Mouse (Mus musculus): ENCODE data around the gene Dzip1l.
"Not testable (repeated sequence)": the region's sequence is repeated elsewhere in the genome, so short reads cannot be mapped to it uniquely, and the experiment has no call there.

Dzip1l gene

GRCm38 (mm10) chr9:99629281-99630011 is at the start of gene Dzip1l:
Dzip1l (plus strand) TSS chr9:99629496.
- DNase-seq (ENCODE audit: low spot score): peak; percentile 29

GRCm38 (mm10) chr9:99580655-99581054 is 48.6 kb upstream of the Dzip1l start:
- DNase-seq (ENCODE audit: low spot score): peak; percentile 67

- DNase-seq (ENCODE audit: low spot score): peak; percentile 63
Measured at GRCm38 (mm10) chr9:99587505-99588202, 41.6 kb upstream of the Dzip1l start.

- DNase-seq (ENCODE audit: low spot score): no peak
Measured at GRCm38 (mm10) chr9:99591144-99591543, 38.2 kb upstream of the Dzip1l start.

DNA sequence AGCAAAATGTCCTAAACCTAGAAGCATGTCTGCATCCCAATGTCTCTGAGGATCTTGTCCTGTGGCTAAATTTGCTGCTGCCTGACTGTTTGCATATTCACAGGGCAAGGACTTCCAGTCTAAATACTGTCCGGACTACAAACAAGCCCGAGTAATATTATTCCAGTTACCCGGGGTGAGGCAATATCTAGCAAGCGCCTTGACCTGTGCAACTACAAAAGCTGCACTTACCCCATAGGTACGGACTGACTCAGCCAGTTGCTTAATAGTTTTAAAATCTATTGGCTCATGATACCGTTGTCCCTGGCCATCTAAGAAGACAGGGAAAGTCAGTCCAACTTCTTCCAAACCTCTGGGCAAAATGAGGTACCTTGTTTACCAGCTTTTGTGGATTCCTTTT is 30.2 kb upstream of the Dzip1l start:
- not testable (repeated sequence) for DNase-seq (ENCODE audit: low spot score)

GRCm38 (mm10) chr9:99603566-99603965 is 25.7 kb upstream of the Dzip1l start:
- peak; percentile 24 for DNase-seq (ENCODE audit: low spot score)

- no peak for DNase-seq (ENCODE audit: low spot score)
Measured at GRCm38 (mm10) chr9:99612202-99612601, 17.1 kb upstream of the Dzip1l start, which contains the start of gene A4gnt. A4gnt (plus strand) TSS chr9:99612502.

- DNase-seq (ENCODE audit: low spot score): no peak
Measured at GRCm38 (mm10) chr9:99619688-99620087, 9.6 kb upstream of the Dzip1l start.

DNA sequence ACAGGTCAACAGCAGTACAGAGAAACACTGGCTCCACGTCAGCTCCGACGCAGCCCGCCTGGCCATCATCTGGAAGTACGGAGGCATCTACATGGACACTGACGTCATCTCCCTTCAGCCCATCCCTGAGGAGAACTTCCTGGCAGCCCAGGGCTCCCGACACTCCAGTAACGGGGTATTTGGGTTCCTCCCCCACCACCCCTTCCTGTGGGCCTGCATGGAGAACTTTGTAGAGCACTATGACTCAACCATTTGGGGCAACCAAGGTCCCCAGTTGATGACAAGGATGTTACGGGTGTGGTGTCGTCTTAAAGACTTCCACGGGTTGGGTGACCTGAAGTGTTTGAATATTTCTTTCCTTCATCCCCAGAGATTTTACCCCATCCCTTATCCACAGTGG is 9.1 kb upstream of the Dzip1l start:
- DNase-seq (ENCODE audit: low spot score): no peak

DNA sequence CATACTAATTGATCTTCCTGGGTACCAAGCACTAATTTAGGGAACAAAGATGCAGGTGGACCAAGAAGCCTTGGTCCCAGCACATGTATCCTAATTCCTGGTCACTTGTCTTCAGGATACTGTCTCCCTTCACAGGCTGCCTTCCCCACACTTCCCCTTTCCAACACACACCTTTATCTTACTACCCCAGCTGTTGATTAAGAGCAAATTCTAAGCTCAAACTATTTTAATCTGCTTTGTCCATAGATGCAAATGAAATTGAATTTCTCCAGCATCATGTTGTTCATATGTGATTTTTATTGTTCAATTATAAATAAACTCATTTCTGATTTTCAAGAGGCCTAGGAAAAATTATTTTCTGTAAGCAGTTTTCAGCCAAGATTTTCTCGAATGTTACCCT is 7.3 kb upstream of the Dzip1l start:
- DNase-seq (ENCODE audit: low spot score): no peak

DNA sequence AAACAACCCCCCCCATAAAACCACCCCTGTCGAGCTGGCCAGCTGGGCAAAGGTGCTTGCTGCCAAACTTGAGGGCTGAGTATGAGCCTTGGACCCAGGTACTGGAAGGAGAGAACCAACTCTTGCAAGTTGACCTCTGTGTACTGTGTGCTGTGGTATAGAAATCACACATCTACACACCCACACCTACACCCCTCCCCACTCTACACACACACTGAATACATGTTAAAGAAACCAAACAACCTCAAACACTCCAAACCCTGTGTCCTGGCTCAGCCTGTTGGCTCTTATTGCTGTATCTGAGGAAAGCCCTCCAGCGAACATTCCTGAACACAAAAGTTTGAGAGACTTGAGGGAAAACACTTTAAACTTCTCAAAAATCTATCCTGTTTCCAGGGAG is 6.3 kb upstream of the Dzip1l start:
- DNase-seq (ENCODE audit: low spot score): no peak

DNA sequence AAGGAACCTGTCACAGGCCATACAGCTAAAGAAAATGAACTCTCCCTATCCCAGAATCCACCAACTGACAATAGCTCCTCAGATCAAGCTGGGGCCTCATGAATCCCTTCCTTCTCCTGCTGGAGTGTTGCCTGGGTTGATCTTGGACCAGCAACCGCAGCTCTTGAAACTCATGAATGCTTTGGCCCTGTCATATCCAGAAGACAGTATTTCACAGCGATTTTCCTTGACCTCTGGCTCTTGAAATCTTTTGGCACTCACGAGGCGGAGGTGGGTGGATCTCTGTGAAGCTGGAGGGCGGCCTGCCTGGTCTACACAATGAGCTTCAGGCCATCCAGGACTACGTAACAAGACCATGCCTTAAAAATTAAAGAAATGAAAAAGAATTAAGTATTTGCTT is 5.2 kb upstream of the Dzip1l start:
- DNase-seq (ENCODE audit: low spot score): peak; percentile 29

DNA sequence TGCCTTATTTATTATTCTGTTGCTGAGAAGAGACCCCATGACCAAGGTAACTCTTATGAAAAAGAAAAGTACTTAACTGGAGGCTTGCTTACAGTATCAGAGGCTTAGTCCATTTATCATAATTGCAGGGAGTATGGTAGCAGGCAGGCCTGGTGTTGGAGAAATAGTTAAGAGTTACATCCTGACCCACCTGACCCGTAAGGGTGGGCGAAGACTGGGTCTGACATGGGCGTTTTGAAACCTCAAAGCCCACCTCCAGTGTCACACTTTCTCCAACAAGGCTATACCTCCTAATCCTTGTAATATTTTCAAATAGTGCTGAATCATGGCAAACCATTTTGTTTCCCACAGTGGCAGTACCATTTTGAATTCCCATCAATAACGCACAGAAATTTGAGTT is 715 bp upstream of the Dzip1l start:
- no peak for DNase-seq (ENCODE audit: low spot score)

DNA sequence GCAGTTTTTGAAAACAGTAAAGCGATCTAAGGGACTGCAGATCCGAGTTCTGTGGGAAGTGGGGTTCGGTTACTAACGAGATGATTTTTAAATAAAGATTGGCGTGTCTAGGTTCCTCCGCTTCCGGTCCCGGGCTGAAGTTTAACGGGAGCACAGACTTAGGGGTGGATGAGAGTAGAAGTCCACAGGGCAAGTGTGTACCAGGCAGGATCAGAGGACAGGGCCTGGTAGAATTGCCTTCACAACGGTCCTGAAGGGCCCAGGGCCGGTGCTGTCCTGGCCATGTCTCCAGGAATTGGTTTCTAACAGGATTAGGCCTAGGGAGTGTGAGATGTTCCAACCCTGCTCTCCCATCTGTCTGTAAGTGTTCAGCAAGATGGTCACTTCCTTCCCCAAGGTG is 775 bp downstream of the Dzip1l start:
- peak; percentile 50 for DNase-seq (ENCODE audit: low spot score)

DNA sequence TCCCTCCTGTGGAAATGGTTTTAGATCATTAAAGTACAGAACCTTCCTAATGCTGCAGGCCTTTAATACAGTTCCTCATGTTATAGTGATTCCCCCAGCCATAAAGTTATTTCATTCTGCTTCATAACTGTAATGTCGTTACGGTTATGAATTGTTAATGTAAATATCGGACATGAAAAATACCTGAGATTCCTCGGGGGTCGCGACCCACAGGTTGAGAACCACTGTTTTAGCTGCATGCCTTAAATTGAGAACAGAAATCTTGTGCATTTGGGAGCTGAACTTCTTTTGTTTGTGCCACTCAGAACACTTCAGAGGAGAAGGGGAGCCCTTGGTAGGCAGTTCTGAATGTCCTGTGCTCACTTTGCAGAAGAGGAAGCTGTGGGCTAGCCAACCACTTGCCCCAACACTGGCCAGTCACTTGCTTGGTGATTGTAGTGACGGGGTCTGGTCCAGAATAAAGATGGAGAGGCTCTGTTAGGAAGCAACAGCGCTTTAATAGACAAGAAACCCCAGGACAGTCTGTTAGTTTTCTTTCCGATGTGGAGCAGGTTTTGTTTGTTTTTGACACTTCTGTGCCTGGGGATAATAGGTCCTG is 1.3 kb downstream of the Dzip1l start:
- peak; percentile 8 for DNase-seq (ENCODE audit: low spot score)

DNA sequence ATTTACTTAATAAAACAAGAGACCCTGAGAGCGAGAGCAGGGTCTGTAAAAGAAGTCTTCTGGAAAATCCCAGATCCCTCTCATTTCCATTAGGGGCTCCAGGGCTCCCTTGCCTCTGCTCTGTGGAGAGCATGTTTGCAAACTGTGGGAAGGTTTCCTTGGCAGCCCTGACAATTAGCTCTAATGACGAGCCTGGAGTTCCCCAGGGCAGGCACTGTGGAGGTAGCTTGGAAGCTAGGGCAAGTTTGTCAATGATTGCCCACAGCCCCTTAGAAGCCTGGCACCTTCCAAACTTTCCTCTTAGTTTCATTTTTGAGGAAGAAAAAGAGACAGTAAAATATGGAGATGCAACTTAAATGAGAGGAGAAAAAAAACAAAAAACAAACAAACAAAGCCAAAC is 2.5 kb downstream of the Dzip1l start:
- DNase-seq (ENCODE audit: low spot score): peak; percentile 11

GRCm38 (mm10) chr9:99632264-99632663 is 3.0 kb downstream of the Dzip1l start:
- DNase-seq (ENCODE audit: low spot score): peak; percentile 27

DNA sequence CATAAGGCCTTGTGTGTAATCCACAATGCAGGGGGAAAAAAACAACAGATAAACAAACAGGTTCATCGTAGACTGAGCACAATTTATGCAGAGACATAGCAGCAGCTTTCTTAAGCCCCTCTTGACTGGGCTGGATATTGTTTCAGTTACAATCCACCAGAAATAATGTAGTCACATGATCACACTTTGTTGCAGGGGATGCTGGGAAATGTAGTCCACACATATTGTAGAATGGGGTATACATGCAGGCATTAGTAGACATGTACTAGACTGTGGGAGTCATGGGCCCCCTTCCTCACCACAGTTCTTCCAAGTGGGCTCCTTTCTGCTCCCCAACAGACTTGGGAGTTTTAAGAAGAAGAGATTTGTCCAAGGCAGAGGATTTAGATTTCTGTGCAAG is 7.5 kb downstream of the Dzip1l start:
- no peak for DNase-seq (ENCODE audit: low spot score)

GRCm38 (mm10) chr9:99637227-99637626 is 7.9 kb downstream of the Dzip1l start:
- DNase-seq (ENCODE audit: low spot score): no peak

DNA sequence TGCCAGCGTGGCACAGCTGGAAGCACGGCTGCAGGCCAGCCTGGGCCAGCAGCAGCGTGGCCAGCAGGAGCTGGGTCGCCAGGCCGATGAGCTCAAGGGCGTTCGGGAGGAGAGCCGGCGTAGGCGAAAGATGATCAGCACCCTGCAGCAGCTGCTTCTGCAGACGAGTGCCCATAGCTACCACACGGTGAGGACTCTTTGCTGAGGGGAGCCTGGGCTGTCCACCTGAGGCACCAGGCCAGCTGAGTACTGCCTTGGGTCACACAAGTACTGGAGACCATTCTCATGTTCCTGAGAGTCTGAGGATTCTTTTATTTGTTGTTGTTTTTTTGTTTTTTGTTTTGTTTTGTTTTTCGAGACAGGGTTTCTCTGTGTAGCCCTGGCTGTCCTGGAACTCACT is 8.4 kb downstream of the Dzip1l start:
- DNase-seq (ENCODE audit: low spot score): no peak

DNA sequence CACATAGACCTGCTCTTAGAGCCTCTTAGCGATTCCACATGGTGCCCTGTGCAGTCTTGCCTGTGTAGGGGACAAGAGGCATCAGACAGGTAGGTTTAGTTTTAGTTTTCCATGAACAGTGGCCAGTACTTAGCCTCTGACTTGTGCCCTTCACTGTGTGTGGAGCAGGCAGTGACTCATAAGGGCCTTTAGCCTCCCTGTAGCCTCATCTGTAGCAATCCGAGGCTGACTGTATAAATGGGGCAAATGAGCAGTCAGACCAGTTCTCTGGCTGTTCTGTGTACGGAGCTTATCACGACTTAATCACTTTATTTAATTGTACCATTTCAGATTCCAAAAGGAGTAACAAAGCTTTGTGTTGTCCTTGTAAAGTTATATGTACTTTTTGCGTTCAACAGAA is 10.7 kb downstream of the Dzip1l start:
- DNase-seq (ENCODE audit: low spot score): peak; percentile 49

DNA sequence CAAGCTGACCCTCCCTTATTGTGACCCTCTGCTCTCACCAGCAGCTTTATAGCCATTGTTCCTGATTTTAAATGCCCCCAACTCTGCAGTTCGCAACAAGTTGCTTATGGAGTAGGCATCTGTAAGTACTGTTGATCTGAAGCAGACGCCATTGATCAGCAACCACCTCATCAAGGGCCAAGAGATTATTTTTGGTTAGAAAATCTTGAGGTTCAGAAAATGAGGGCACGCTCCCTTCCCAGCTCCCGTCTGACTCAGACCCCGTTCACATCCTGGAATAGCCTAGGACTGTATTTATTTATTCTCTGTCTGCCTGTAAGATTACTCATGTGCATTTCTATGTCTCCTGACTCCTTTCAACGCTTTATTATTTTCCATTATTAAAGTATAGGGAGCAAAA is 16.1 kb downstream of the Dzip1l start:
- DNase-seq (ENCODE audit: low spot score): no peak

- peak; percentile 13 for DNase-seq (ENCODE audit: low spot score)
Measured at GRCm38 (mm10) chr9:99646102-99646501, 16.8 kb downstream of the Dzip1l start.

All from adipocyte (in vitro differentiated cells).